Mouse (Mus musculus): ENCODE measurements around the gene Calcrl.

- no peak for TF ChIP-seq EP300 (optimal IDR thresholded peaks at IDR 0.05)
- TF ChIP-seq CTCF (IDR thresholded peaks at IDR 0.05; ENCODE audit: low read depth), result no peak
These were observed 37.2 kb downstream of the Calcrl start for GRCm38 (mm10) chr2:84388023-84388416.
